Mouse (Mus musculus) lung, postnatal 10 days (tissue): ENCODE results near the gene Dcdc2a.

ENCODE experiments used
- DNase-seq: peaks from one replicate; pipeline ENCODE4 v3.0.0; 2021

Gene Dcdc2a

DNA sequence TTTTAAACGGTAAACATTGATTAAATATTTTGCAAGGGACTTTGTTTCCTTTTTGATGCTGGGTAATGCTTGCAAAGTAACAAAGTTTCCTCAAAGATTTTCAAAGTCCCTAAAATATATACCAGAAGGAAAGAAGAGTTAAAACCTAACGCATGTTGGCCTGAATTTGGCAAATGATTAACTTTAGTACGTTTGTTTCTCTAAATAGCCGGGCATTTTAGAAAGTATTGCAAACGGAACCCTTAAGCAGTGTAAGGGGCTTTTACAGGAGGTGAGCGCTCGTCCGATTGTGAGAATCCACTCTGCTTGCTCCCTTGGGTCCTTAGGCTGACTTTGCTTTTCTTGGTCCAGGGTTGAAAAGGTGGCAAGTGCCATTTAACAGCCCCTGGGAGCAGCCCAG lies 41.5 kb downstream of the Dcdc2a start:
- no peak for DNase-seq

DNA sequence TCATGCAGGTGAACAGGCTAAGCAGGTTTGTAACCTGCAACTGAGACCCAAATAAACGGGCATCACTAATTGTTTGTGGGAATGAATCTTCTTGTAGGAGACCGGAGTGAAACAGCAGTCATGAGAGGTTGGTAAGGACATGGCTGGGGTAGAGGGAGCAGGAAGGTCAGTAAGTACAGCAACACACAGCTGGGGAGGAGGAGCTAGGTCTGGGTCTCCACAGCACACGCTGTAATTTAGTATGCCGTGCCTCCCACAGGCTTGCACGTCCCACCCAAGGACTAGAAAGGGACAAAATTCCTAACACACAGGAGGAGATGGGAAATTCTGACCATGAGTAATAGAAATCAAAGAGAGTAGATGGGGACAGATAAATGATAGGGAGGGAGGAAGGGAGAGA lies 42.8 kb downstream of the Dcdc2a start:
- no peak for DNase-seq

DNA sequence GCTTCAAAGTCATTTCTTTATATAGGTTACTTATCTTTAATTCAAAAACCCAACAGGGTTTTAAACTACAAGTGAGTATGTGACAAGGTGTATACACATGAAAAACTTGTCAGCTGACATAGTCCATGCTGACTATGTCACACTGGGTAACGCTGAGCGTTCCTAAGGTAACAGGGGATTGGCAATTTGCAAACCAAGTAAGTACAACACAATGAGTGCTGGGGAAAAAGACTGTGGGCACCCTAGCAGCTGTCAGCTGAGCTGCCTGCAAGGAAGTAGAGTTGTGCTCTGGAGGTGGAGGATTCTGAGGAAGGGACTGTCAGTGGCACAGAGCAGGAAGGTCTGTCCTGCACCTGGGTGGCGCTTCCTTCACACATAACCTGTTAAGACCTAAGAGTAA lies 43.7 kb downstream of the Dcdc2a start:
- DNase-seq: no peak

DNA sequence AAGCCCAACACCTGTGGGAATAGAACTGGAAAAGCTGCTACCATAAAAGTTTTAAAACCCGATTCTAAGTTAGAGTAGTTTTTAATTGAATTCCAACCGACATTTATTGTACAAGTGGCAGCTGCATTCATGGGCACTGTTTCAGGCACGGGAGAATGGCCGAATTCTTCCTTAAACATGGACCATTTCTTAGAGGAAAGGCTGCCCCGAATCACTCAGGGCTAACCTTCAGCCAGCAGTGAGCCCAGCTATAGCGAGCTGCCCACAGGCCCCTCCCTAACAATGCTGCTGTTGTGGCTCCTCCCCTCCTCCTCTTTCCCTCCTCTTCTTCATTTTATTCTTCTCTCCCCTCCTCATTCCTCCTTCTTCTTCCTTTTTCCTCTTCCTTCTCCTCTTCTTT lies 44.8 kb downstream of the Dcdc2a start:
- DNase-seq: no peak

DNA sequence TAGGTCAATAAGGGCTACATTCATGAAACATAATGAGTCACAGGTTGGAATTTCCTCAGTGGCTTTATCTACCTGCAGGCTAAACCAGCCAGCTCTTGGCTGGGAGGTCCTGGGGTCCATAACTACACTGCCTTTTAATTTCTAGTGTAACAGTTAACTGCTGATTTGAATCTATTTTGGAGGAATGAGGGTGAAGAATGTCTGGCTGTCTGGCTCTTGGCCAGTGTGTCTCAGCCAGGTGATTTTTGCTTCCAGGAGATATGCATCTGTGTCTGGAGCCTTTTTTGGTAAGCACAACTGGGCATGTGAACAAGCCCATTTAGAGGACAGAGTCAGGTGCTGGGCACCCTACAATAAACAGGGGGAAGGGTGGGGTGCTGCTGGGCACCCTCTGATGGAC lies 49.9 kb downstream of the Dcdc2a start:
- DNase-seq: no peak

DNA sequence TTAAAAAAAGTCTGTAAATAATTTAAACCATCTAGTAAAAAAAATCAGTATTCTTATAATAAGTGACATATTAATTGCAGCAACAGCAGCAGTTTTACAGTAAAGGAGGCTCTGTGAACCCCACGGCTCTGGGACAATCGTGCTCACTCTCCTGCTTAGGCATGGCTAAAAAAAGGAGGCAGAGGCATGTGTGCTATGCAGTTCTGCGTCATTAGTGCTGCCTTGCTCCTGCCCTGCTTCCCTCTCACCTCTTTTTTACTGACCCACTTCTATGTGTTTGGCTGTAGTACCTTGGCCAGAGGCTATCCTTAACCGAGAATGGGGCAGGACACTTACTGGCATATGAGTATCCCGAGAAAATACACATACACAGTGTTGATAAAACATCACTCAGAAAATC lies 50.9 kb downstream of the Dcdc2a start:
- no peak for DNase-seq

DNA sequence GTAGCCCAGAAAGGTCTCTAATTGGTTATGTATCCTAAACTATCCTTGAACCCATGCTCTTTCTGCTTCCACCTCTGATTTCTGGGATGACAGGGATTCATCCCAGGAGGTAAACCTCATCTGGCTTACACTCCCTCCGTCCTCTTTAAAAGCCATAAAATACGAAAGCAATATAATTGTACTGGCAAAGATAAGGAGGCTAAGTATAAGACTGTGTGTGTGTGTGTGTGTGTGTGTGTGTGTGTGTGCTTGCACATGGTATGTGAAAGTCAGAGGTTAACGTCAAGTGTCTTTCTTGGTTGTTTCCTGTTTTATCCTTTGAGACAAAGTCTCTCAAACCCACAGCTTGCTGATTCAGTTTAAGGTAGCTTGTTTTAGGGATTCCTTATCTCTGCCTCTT lies 52.5 kb downstream of the Dcdc2a start:
- DNase-seq: no peak

DNA sequence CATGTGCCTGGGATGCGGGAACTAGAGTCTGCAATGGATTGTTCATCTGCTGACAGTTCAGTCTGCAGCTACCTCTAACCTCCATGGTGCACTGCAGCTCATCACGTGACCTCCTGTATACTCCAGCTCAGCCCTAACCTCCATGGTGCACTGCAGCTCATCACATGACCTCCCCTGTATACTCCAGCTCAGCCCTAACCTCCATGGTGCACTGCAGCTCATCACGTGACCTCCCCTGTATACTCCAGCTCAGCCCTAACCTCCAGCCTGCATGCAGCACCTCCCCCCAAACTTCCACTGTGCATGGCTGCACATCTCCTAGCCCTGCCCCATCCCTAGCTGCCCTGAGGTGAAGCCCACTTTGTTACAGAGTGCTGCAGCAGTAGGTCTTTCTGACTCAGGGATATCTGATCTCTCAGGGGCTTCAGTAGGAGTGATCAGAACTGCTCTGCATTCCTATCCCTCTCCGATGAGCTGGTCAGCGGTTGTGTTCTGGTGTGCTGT lies 54.8 kb downstream of the Dcdc2a start:
- no peak for DNase-seq

DNA sequence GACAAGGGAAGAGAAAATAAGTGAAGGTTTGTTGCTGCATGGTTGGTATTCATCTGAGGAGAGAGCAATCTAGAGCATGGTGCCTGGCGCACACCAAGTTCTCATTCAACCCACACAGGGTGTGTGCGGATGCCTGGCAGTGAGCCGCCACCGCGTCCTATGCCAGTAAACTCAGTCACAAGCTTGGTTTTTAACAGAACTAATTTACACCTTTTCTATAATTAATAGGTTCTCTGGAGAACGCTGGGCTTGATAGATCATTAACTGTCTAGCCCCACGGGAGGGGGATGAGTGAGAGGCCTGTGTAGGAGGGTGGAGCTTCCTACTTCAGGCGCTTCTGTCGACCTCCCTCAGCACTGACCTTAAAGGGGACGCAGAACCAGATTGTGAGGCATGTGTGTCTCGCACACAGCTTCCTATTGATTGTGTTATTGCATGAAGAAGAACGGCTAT lies 59.7 kb downstream of the Dcdc2a start:
- DNase-seq: peak; percentile 34

DNA sequence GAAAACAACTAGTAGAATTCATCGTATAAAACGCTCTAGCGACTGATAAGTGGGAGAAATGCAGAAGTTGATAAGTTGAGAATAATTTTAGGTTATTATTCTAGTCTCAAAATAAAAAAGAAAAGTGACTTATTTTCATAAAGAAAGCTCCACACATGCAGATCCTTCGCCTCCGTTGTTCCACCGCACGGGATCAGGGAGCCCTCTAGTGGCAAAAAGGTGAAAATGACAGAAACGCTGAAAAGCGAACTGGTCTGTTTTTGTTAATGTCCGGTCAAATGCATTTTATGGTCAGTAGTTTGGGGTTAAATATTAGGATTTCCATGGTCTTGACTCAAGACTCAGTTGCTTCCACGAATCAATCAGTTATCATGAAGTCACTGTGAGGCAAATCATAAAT lies 60.2 kb downstream of the Dcdc2a start:
- peak; percentile 56 for DNase-seq

DNA sequence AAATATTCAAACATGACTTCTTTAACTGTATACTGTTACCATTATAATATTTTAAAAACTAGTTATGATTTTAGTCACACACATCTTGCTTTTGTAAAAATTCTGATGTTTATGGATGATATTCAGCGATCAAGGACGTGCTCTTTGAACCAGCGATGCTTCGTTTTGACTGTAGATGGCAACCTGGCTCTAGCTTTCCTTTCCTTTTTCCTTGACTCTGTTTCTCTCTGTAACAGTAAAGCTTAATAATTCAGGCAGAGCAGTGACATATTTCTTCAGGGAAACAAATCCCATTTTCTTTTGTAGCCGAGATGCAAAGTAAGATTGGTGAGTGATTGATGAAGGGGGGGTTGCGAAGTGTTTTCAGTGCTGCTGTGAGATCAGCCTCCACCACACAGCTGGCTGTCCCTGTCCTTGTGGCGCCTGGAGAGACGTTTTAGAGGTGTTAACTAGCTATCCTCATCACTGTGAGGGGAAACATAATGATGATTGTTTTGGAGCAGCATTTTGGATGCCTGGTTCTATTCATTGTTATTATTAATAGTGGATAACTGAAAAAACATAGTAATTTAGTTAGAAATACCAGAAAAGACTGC lies 67.0 kb downstream of the Dcdc2a start:
- DNase-seq: no peak

DNA sequence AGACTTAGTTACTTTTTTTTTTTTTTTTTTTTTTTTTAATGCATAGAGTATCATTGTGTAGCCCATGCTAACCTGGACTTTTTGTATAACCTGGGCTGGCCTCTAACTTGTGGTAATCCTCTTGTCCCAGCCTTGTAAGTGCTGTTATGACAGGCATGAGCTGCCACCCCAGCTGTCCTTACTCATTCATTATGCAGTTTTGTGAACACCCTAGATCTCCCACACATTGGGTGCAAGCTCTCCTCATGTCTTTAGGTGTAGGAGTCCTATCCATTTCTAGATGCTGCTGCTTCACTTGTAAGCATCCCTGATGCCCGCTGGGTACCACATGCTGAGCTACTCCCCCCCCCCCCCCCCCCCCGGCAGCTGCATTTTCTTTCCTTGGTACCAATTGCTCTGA lies 71.4 kb downstream of the Dcdc2a start:
- DNase-seq: no peak

DNA sequence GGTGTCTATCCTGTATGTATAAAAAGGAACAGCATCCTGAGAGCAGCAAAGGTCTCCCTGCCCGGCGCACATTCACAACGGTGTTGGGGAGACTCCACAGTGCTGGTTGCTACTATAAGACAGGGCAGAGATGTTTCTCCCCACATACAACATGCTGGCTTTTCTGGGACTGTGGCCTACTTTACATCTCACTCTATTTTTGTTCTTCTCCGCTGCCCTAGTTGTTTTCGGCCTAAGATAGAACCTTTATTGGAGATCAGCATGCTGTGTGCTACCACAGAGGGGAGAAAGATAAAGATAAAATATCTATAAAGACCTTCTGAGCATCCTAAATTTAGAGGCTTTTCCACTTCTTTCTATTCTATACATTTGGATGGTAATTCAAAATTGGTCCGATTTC lies 72.0 kb downstream of the Dcdc2a start:
- no peak for DNase-seq

DNA sequence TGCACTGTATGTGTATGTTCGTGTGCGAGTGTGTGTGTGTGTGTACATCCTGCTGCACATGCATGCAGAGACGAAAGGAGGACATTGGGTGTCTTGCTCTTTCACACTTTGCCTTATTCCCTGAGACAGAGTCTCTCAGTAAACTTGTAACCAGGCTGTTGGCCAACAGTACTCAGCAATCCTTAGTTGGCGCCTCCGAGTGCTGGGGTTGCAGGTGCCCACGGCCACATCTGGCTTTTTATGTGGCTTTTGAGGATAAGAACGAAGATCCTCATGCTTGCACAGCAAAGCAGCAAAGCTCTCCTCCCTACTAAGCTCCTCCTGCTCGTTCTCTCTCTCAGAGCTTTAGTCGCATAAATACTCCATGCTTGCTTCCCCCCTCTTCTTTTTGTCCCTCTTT lies 73.0 kb downstream of the Dcdc2a start:
- DNase-seq: no peak

DNA sequence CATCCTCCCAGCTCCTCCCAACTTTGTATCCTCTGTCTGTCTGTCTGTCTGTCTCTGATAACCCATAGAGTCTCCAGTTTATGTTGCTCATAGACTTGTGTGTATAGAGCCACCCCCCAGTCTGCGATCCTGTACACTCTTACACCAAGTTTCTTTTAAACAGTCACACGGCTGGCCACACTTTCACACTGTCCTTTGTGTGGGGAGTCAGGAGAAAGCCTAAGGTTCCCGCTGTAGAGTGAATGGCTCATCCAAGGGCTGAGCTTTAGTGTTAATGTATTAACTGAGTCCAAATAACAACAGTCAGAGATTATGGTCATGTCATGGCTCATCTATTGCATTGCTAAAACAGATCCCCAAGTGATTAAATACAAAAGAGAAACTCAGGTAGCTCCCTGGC lies 87.3 kb downstream of the Dcdc2a start:
- no peak for DNase-seq

DNA sequence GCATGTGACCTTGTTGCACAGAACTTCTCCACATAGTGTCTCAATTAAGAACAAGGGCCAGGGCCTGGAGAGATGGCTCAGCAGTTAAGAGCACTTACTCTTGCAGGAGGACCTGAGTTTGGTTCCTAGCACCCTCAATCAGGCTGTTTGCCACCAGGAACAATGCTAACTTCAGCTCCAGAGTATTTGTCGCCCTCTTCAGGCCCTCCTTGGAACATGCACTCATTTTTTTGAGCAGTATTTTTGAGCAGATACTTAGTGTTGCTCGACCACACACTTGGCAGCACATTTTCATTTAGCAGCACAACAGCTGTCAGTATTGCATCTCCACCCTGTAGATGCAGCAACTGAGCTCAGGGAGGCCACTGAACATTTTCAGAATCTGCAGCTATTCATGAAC lies 88.3 kb downstream of the Dcdc2a start:
- DNase-seq: no peak

DNA sequence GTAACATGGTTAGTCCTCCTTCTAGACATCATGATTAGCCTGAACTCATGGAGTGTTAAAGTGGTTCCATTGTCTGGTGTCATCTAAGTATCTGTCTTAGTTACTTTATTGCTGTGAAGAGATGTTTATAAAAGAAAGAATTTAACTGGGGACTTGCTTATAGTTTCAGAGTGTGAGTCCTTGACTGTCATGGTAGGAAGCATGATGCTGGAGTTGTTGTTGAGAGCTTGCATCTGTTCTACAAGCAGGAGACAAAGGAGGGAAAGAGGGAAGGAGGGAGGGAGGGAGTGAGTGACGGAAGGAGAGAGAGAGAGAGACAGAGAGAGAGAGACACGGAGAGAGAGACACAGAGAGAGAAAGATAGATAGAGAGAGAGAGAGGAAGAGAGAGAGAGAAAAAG lies 90.4 kb downstream of the Dcdc2a start:
- no peak for DNase-seq

DNA sequence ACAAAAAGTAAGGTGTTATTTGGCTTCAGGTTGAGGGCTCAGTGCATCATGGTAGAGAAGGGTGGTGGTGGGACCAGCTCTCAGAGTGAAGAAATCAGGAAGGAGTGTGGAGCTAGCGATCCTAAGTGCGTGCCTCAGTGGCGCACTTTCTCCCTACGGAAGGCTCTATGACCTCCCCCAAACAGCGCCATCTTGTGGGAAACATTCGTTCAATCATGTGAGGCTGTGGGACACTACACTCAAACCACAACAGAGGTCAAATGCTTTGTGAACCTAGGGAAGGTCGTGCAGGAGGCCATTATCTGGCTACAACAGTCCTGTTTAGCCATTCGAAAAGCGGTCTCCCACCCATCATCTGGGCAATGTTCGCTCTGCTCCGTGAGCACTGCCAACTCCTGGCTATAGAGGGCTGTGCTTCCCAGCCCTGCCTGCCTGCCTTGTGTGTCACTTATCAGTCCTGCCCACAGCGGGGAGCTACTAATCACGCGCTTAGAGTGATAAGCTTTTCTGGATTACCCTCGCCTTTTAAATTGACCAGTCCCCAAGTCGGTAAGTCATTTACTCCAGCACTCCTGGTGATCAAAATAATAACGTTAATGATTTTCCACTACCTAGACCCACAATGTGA lies 94.5 kb downstream of the Dcdc2a start:
- DNase-seq: no peak

DNA sequence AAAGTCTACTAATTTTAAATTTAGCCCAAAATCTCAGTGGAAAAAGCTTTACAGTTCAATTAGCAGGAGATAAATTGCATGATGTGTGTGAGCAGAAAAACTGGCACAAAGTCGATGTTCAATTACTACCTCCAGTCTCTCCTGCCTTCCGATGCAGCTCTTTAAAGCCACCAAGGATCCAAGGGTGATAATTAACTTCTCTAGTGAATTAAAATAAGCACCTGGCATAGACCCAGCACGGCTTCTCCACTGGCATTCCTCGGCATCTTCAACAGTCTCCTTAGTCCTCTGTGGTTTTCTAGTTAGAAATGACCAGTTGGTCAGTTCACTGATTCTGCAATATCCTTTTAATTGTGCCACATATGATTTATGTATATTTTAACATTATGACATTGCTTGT lies 95.1 kb downstream of the Dcdc2a start:
- no peak for DNase-seq

DNA sequence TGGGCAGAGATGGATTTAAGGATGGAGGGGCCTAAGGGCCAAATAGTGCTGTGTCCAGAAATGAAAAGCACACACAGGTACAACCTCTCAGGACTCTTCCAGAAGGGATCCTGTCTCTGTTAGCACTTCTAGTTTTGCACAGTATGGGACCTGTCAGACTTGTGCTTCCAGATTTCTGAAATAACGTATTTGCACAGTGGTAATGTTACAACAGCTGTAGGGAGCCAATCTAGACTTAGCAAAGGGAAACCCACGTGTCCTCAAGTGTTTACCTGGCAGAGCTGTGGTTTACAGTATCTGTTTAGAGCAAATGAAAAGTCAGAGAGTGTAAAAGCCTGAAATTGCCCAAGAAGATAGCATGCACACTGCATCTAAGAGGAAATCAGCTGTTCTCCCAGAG lies 104.1 kb downstream of the Dcdc2a start:
- DNase-seq: no peak

DNA sequence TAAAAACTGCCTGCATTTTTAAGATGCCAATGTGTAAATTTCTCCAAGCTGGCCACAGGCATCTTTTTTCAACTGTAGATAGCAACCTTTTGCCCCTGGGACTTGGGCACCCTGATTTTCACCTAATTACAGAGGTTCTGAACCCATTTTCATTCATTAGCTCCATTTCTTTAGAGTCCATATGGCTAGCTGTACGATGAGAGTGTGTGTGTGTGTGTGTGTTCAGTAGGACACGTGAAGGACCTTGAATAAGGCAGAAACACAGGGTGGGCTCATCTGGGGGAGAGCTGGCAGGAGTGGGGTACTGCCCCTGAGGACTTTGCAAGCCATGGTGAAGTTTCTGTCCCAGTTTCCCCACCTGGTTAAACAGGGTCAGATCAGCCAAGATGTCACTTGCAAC lies 105.0 kb downstream of the Dcdc2a start:
- no peak for DNase-seq

DNA sequence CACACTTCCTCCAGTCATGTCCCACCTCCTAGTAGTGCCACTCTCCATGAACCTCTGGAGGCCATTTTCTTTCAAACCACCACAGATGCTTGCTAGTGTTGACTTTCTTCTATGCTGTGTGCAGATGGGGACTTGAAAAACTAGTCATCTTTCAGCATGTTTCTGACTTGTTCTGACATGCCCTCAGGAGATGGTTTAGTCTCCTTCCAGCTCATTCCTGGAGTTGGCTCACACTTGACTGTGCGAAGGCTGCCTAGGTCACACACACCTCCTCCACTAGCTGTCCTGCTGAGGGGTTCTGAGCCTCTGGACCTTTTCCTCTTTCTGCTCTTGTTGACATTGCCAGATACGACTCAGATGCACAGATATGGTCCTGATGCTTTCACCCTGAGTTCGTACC lies 106.8 kb downstream of the Dcdc2a start:
- no peak for DNase-seq

DNA sequence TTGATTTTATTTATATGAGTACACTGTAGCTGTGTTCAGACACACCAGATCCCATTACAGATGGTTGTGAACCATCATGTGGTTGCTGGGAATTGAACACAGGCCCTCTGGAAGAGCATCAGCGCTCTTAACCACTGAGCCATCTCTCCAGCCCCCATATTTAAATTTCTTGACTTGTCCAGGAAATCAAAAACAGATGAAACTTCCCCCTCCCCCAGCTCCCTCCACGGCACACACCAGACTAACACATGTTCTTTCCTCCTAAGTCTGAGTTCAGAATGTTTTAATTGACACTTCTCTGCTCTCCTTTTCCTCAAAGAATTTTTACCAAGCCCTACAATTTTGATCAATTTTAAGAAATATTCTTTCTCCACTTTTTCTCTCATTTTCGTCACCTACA lies 113.1 kb downstream of the Dcdc2a start:
- no peak for DNase-seq

DNA sequence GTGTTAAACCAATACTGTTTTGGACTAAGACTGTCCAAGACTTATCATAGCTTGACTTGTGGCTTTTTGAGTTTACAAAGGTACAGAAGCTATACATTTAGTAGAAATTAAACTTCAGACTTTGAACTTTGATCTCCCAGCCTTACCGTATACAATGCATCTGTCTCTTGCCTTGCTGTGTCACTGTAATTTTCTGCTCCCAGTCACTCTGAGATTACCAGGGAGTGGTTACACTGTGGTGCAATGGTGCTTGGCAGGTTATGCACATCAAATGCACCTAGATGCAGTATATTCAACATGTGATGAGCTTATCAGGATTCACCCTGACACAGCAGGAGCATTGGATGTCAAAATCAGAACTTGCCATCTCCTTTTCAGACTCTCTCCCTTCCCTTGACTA lies 122.0 kb downstream of the Dcdc2a start:
- no peak for DNase-seq
